Mouse (Mus musculus) bone marrow macrophage, adult 2 months (primary cell): ENCODE data around the gene Gsg1l2. TPM values are rescaled to one million over a fixed set of nuclear protein-coding genes. Genes with fewer than 3 reads are reported as not detected.

ENCODE experiments used
- H3K27ac ChIP-seq: 2 replicates; pipeline ENCODE4 v1.5.1; 2012; ENCODE audit warnings: low read depth, low read length; ENCODE audit not compliant: insufficient read depth
- H3K4me1 ChIP-seq: 2 replicates; pipeline ENCODE4 v1.6.1; 2012; ENCODE audit warnings: low read length; ENCODE audit not compliant: control insufficient read depth, insufficient read depth
- H3K4me3 ChIP-seq: 2 replicates; pipeline ENCODE4 v1.5.1; 2012; ENCODE audit warnings: mild to moderate bottlenecking, low read length, moderate library complexity; ENCODE audit not compliant: insufficient read depth
- CTCF ChIP-seq: IDR thresholded peaks from 2 replicates; pipeline ENCODE4 v1.5.1; 2012; ENCODE audit warnings: low read depth, mild to moderate bottlenecking, low read length, moderate library complexity
- POLR2A ChIP-seq: IDR thresholded peaks from 2 replicates; pipeline ENCODE4 v1.6.1; 2012; ENCODE audit warnings: mild to moderate bottlenecking, low read depth, low read length, borderline replicate concordance
- polyA plus RNA-seq: library from polyadenylated mRNA; stranded (reverse); fragments of >200 nt; gene quantifications from 2 replicates; pipeline ENCODE4 v1.2.4, GENCODE M21; 2012; ENCODE audit not compliant: missing spikeins, insufficient read depth, insufficient read length

Gsg1l2 gene
- polyA plus RNA-seq, 1 experiment = not detected

- H3K27ac ChIP-seq = no peak overlapping the region
- TF ChIP-seq CTCF (no peak), POLR2A (no peak)
- H3K4me1 ChIP-seq = no peaks in the 10 kb centered on the region
- H3K4me3 ChIP-seq = no peak overlapping the region
These were observed 16.8 kb upstream of the Gsg1l2 start for GRCm38 (mm10) chr11:67757373-67758167.

- no peak for TF ChIP-seq POLR2A
- Histone ChIP-seq H3K4me1 (no peaks in the 10 kb centered on the region), H3K27ac (no peak within 1 kb of the TSS), H3K4me3 (no peak within 1 kb of the TSS)
These were observed 3.4 kb upstream of the Gsg1l2 start, which contains the start of gene Glp2r for GRCm38 (mm10) chr11:67771053-67771452. TSS of gene Glp2r (minus strand) at chr11:67771153.

DNA sequence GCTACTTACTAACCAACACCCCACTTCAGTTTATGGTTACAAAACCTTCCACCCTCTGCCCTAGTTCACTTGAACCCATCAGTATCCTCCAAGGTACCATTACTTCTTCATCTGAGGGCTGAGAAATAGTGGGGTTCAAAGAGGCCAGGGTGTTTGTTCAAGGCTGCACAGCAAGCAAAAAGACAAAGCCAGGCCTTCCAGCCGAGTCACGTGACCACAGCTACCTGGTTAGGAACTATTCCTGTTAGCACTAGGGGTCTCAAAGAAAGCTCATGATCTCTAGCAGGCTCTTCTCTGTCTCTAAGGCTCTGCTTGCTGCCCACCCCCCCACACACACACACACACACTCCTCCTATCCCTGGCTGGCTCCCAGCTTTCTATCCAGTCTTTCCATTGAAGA, 2.7 kb upstream of the Gsg1l2 start:
- H3K4me3 ChIP-seq = no peak overlapping the region
- no peaks in the 10 kb centered on the region for H3K4me1 ChIP-seq
- no peak overlapping the region for H3K27ac ChIP-seq
- TF ChIP-seq CTCF (no peak), POLR2A (no peak)

GRCm38 (mm10) chr11:67772577-67772976, 1.8 kb upstream of the Gsg1l2 start:
- no peak overlapping the region for H3K4me3 ChIP-seq
- no peak overlapping the region for H3K27ac ChIP-seq
- no peaks in the 10 kb centered on the region for H3K4me1 ChIP-seq
- TF ChIP-seq CTCF = no peak
- TF ChIP-seq POLR2A = no peak

- Histone ChIP-seq H3K27ac (no peak overlapping the region), H3K4me1 (no peaks in the 10 kb centered on the region), H3K4me3 (no peak overlapping the region)
- TF ChIP-seq POLR2A (no peak), CTCF (no peak)
These were observed 15.8 kb downstream of the Gsg1l2 start for GRCm38 (mm10) chr11:67790182-67790581.

- TF ChIP-seq POLR2A = no peak
- TF ChIP-seq CTCF = no peak
- Histone ChIP-seq H3K4me1 (no peaks in the 10 kb centered on the region), H3K27ac (no peak within 1 kb of the TSS), H3K4me3 (no peak within 1 kb of the TSS)
These were observed 23.5 kb downstream of the Gsg1l2 start, which contains the start of gene Dhrs7c for GRCm38 (mm10) chr11:67797931-67798330. TSS of gene Dhrs7c (plus strand) at chr11:67798187.

GRCm38 (mm10) chr11:67800130-67800723, 25.8 kb downstream of the Gsg1l2 start:
- H3K4me3 ChIP-seq = no peak overlapping the region
- TF ChIP-seq POLR2A (no peak), CTCF (no peak)

GRCm38 (mm10) chr11:67801169-67801568, 26.8 kb downstream of the Gsg1l2 start:
- TF ChIP-seq POLR2A (no peak), CTCF (no peak)
- Histone ChIP-seq H3K4me3 (no peak overlapping the region), H3K4me1 (no peaks in the 10 kb centered on the region), H3K27ac (no peak overlapping the region)

More at GRCm38 (mm10) chr11:67800130-67800723, 25.8 kb downstream of the Gsg1l2 start:
- Histone ChIP-seq H3K27ac (no peak overlapping the region), H3K4me1 (no peaks in the 10 kb centered on the region)

GRCm38 (mm10) chr11:67805538-67805937, 31.1 kb downstream of the Gsg1l2 start:
- H3K27ac ChIP-seq = no peak overlapping the region
- no peaks in the 10 kb centered on the region for H3K4me1 ChIP-seq
- H3K4me3 ChIP-seq = no peak overlapping the region
- TF ChIP-seq CTCF (peak; percentile 42; the same call in 1 of the 2 replicates), POLR2A (no peak)
